Mouse (Mus musculus) lung, postnatal 0 days (tissue): ENCODE measurements around the gene Slc26a3.

Experiments used
- CTCF ChIP-seq: IDR thresholded peaks from 2 replicates; pipeline ENCODE4 v1.5.1; 2016; ENCODE audit warnings: antibody characterized with exemption, mild to moderate bottlenecking
- EP300 ChIP-seq: IDR thresholded peaks from 2 replicates; pipeline ENCODE4 v1.6.1; 2016; ENCODE audit warnings: antibody characterized with exemption, mild to moderate bottlenecking, control low read depth

- TF ChIP-seq CTCF (no peak), EP300 (no peak)
These were observed 70.7 kb downstream of the Slc26a3 start for GRCm38 (mm10) chr12:31461371-31461770.
